Mouse (Mus musculus): Measurements from ENCODE around the gene Ube2o.
A peak's percentile ranks its signal among the peaks of the same experiment; 100 is the strongest.

The Ube2o gene

GRCm38 (mm10) chr11:116579280-116579679, 2.0 kb downstream of the Ube2o start:
- no peak for DNase-seq

GRCm38 (mm10) chr11:116575396-116575795, 5.9 kb downstream of the Ube2o start:
- DNase-seq = no peak

- no peak for DNase-seq
These were observed 6.3 kb downstream of the Ube2o start for GRCm38 (mm10) chr11:116574982-116575381.

- no peak for DNase-seq
These were observed 6.8 kb downstream of the Ube2o start for GRCm38 (mm10) chr11:116574486-116574885.

- no peak for DNase-seq
These were observed 8.3 kb downstream of the Ube2o start for GRCm38 (mm10) chr11:116572756-116573543.

- DNase-seq = no peak
These were observed 9.2 kb downstream of the Ube2o start for GRCm38 (mm10) chr11:116571767-116572679.

- DNase-seq = no peak
These were observed 10.4 kb downstream of the Ube2o start for GRCm38 (mm10) chr11:116570821-116571220.

GRCm38 (mm10) chr11:116567531-116567930, 13.7 kb downstream of the Ube2o start:
- DNase-seq = no peak

GRCm38 (mm10) chr11:116565283-116566041, 15.8 kb downstream of the Ube2o start:
- no peak for DNase-seq

- no peak for DNase-seq
These were observed 24.9 kb downstream of the Ube2o start for GRCm38 (mm10) chr11:116556308-116556707.

- DNase-seq = no peak
These were observed 25.7 kb downstream of the Ube2o start for GRCm38 (mm10) chr11:116555572-116555971.

GRCm38 (mm10) chr11:116554171-116554878, 26.9 kb downstream of the Ube2o start:
- peak; percentile 56 for DNase-seq

GRCm38 (mm10) chr11:116552194-116552593, 29.1 kb downstream of the Ube2o start:
- DNase-seq = no peak

GRCm38 (mm10) chr11:116550748-116551147, 30.5 kb downstream of the Ube2o start:
- DNase-seq = peak; percentile 27

GRCm38 (mm10) chr11:116549273-116550038, 31.8 kb downstream of the Ube2o start:
- DNase-seq = no peak

- no peak for DNase-seq
These were observed 32.5 kb downstream of the Ube2o start for GRCm38 (mm10) chr11:116548780-116549179.

GRCm38 (mm10) chr11:116547296-116548060, 33.8 kb downstream of the Ube2o start:
- no peak for DNase-seq

GRCm38 (mm10) chr11:116543110-116543509, 38.1 kb downstream of the Ube2o start:
- DNase-seq = peak; percentile 59

GRCm38 (mm10) chr11:116541183-116541582, 40.1 kb downstream of the Ube2o start:
- DNase-seq = no peak

GRCm38 (mm10) chr11:116538142-116538735, 43.0 kb downstream of the Ube2o start:
- DNase-seq = no peak

Data from kidney, postnatal 14 days (tissue).